Mouse (Mus musculus) embryonic facial prominence, embryonic 15.5 days (tissue): ENCODE results near the gene Ube2o. TPM values are rescaled to one million over a fixed set of nuclear protein-coding genes. Genes with fewer than 3 reads are reported as not detected.

Experiments used
- ATAC-seq: fragments of 200-750 bp; cut with Nextera tagmentation; 2 replicates; pipeline ENCODE4 v1.8.0; 2017; ENCODE audit warnings: low read depth, moderate TSS enrichment; ENCODE audit not compliant: insufficient number of reproducible peaks, low FRiP score, low TSS enrichment
- H3K27ac ChIP-seq: fragments of 300-500 bp; sonication (generic); replicated peaks from 2 replicates; pipeline ENCODE4 v1.5.1; 2015; ENCODE audit warnings: mild to moderate bottlenecking, inconsistent platforms
- H3K27me3 ChIP-seq: fragments of 300-500 bp; sonication (generic); 2 replicates; pipeline ENCODE4 v1.6.1; 2015; ENCODE audit warnings: inconsistent platforms
- H3K36me3 ChIP-seq: fragments of 300-500 bp; sonication (generic); 2 replicates; pipeline ENCODE4 v1.6.1; 2015; ENCODE audit warnings: mild to moderate bottlenecking, inconsistent platforms
- H3K4me1 ChIP-seq: fragments of 300-500 bp; sonication (generic); 2 replicates; pipeline ENCODE4 v1.6.1; 2015; ENCODE audit warnings: inconsistent platforms
- H3K4me2 ChIP-seq: fragments of 300-500 bp; sonication (generic); replicated peaks from 2 replicates; pipeline ENCODE4 v1.6.1; 2015; ENCODE audit warnings: mild to moderate bottlenecking, inconsistent platforms
- H3K4me3 ChIP-seq: fragments of 300-500 bp; sonication (generic); replicated peaks from 2 replicates; pipeline ENCODE4 v1.5.1; 2015; ENCODE audit warnings: mild to moderate bottlenecking, inconsistent platforms
- H3K9ac ChIP-seq: fragments of 300-500 bp; sonication (generic); 2 replicates; pipeline ENCODE4 v1.6.1; 2015; ENCODE audit warnings: inconsistent platforms
- H3K9me3 ChIP-seq: fragments of 300-500 bp; sonication (generic); replicated peaks from 2 replicates; pipeline ENCODE4 v1.6.1; 2016; ENCODE audit warnings: inconsistent platforms
- WGBS: fragments of 180-500 bp; shearing (Covaris S2); methylation state at CpG from one replicate; pipeline ENCODE4 v1.1.7; 2015; 5-methylcytosine and 5-hydroxymethylcytosine counted together
- polyA plus RNA-seq: library from polyadenylated mRNA; unstranded; fragments of >200 nt; fragmentation: Nextera tagmentation; extraction: Ambion mirVana; gene quantifications from 2 replicates; pipeline ENCODE4 v1.2.1, GENCODE M21; 2015

The Ube2o gene
- polyA plus RNA-seq, 1 experiment from 2014 or later = 14.2 TPM

- Histone ChIP-seq H3K4me3 (no peak overlapping the region), H3K27ac (peak overlapping the region; percentile 28), H3K4me1 (peaks cover 79% of the 10 kb centered on the region), H3K27me3 (no peaks in the 10 kb centered on the region; the same call in 1 of the 2 replicates), H3K9me3 (no peaks in the 10 kb centered on the region), H3K9ac (no peak overlapping the region), H3K4me2 (0 out of 2 replicates have a peak overlapping the region, but pooled peaks have one; percentile 2), H3K36me3 (no peaks in the 10 kb centered on the region)
- peak; percentile 20; the same call in 1 of the 2 replicates for ATAC-seq
- 30% methylated on average over 6 of the region's 6 CpGs for WGBS
Measured at GRCm38 (mm10) chr11:116621258-116621704, 40.0 kb upstream of the Ube2o start.

DNA sequence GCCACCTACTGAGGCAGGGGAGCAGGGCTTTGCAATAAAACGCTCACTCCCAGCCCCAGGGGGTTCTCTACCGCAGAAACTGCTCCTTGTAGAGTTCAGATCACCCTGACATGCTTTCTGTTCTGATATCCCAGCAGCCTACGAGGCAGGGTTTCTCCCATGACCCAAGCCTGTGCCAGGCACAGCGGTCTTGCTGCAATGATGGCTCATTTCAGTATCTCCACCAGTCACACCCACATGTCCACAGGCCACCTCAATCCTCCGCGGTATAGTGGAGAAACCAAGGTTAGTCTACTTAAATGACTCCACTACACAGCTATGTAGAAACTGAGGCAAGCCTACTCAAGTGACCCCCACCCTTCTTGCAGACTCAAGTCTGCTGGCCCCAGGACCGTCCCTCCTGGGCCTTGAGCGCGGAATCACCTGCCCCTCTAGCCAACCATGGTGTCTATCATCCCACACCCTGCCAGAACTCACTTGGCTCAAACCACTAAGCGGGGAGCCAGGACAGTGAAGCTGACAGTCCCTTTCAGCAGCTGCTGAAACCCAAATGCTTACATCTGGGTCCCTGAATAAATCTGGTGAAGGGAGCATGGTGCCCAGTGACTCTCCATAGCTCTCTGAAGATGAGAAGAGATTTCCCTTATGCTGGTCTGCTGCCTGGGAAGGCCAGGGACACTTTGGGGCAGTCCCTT, 39.5 kb upstream of the Ube2o start:
- Histone ChIP-seq H3K27ac (peak overlapping the region; percentile 28; the same call in 1 of the 2 replicates), H3K4me3 (no peak overlapping the region), H3K9ac (no peak overlapping the region), H3K27me3 (no peaks in the 10 kb centered on the region; the same call in 1 of the 2 replicates), H3K9me3 (no peaks in the 10 kb centered on the region), H3K36me3 (no peaks in the 10 kb centered on the region), H3K4me1 (peaks cover 85% of the 10 kb centered on the region), H3K4me2 (no peak overlapping the region)
- whole genome bisulfite sequencing = 72% methylated on average over 10 of the region's 10 CpGs
- no peak for ATAC-seq

DNA sequence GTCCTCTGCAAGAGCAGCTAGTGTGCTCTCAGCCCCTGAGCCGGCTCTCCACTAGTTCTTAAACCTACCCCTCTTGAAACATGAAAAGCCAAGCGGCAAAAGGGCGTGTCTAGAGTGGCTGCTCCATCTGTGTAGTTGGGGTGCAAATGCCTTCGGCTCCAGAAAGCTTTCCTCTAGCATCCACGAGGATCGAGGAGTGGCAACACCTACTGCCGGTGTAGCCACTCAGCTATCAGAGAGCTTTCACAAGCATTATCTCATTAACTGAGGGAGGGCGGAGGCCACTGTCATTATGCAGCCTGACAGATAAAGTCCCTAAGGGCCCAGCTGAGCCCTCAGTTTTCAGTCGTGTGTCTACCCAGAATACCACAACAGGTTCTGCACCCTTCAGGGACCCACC, 38.8 kb upstream of the Ube2o start:
- H3K27me3 ChIP-seq = no peaks in the 10 kb centered on the region; the same call in 1 of the 2 replicates
- 41% methylated on average over 9 of the region's 9 CpGs for WGBS
- H3K36me3 ChIP-seq = no peaks in the 10 kb centered on the region
- H3K9me3 ChIP-seq = no peaks in the 10 kb centered on the region
- no peak overlapping the region for H3K27ac ChIP-seq
- H3K4me1 ChIP-seq = peaks cover 86% of the 10 kb centered on the region
- no peak for ATAC-seq
- H3K4me3 ChIP-seq = no peak overlapping the region
- no peak overlapping the region for H3K4me2 ChIP-seq
- no peak overlapping the region for H3K9ac ChIP-seq

GRCm38 (mm10) chr11:116619561-116619960, 38.3 kb upstream of the Ube2o start:
- Histone ChIP-seq H3K9ac (no peak overlapping the region), H3K9me3 (no peaks in the 10 kb centered on the region), H3K36me3 (no peaks in the 10 kb centered on the region), H3K4me3 (no peak overlapping the region), H3K4me1 (peaks cover 83% of the 10 kb centered on the region), H3K4me2 (no peak overlapping the region), H3K27me3 (no peaks in the 10 kb centered on the region; the same call in 1 of the 2 replicates), H3K27ac (0 out of 2 replicates have a peak overlapping the region, but pooled peaks have one; percentile 12)
- 78% methylated on average over 8 of the region's 8 CpGs for WGBS
- no peak for ATAC-seq

DNA sequence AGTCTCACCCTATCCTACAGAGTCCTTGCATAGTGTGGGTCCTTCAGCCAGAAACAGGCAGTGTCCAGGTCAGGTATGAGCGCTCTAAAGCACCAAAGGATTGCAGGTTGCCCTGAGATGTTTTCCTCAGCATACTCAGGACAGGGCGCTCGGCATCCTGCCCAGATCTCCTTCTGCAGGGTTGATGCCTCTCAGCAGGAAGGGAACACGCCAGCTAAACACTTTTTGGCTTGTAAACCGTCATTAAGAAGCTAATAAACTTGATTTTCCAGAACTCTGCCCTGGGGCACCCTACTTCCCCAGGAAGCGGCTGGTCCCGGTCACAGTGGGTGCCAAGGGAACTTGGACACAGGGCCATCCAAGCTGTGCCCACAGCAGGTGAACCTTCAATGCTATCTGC, 37.9 kb upstream of the Ube2o start:
- no peak for ATAC-seq
- 70% methylated on average over 7 of the region's 7 CpGs for WGBS
- Histone ChIP-seq H3K36me3 (no peaks in the 10 kb centered on the region), H3K4me2 (no peak overlapping the region), H3K4me3 (no peak overlapping the region), H3K9me3 (no peaks in the 10 kb centered on the region), H3K27ac (0 out of 2 replicates have a peak overlapping the region, but pooled peaks have one; percentile 12), H3K4me1 (peaks cover 79% of the 10 kb centered on the region), H3K27me3 (no peaks in the 10 kb centered on the region; the same call in 1 of the 2 replicates), H3K9ac (no peak overlapping the region)

DNA sequence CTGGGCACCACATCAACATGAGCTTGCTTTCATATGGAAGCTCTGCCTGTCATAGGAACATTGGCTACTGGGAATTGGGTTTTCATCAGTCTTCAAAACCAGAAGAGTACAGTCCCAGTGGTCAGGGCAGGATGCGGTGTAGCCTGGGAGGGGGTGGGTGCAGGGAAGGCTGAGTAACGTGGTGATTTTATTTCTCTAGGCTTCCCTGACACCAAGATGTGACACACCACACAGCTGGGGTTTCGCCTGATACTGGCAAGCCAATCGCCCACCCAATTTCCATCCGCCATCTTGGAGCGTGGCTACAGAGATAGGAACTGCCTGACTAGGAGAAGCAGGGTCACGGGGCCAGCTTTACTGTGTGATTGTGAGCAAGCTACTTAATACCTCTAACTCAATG, 37.4 kb upstream of the Ube2o start:
- H3K4me1 ChIP-seq = peaks cover 75% of the 10 kb centered on the region
- no peak overlapping the region for H3K4me2 ChIP-seq
- no peak for ATAC-seq
- H3K9ac ChIP-seq = no peak overlapping the region
- H3K27ac ChIP-seq = 0 out of 2 replicates have a peak overlapping the region, but pooled peaks have one; percentile 39
- H3K36me3 ChIP-seq = no peaks in the 10 kb centered on the region
- no peaks in the 10 kb centered on the region; the same call in 1 of the 2 replicates for H3K27me3 ChIP-seq
- WGBS = 90% methylated on average over 7 of the region's 7 CpGs
- H3K9me3 ChIP-seq = no peaks in the 10 kb centered on the region
- H3K4me3 ChIP-seq = no peak overlapping the region

- H3K4me1 ChIP-seq = peaks cover 66% of the 10 kb centered on the region
- no peak overlapping the region for H3K4me2 ChIP-seq
- no peak for ATAC-seq
- H3K4me3 ChIP-seq = no peak overlapping the region
- no peaks in the 10 kb centered on the region for H3K36me3 ChIP-seq
- H3K27me3 ChIP-seq = no peaks in the 10 kb centered on the region; the same call in 1 of the 2 replicates
- WGBS = 62% methylated on average over 7 of the region's 7 CpGs
- H3K27ac ChIP-seq = peak overlapping the region; percentile 39; the same call in 1 of the 2 replicates
- H3K9me3 ChIP-seq = no peaks in the 10 kb centered on the region
- no peak overlapping the region for H3K9ac ChIP-seq
Measured at GRCm38 (mm10) chr11:116617641-116618040, 36.4 kb upstream of the Ube2o start.

DNA sequence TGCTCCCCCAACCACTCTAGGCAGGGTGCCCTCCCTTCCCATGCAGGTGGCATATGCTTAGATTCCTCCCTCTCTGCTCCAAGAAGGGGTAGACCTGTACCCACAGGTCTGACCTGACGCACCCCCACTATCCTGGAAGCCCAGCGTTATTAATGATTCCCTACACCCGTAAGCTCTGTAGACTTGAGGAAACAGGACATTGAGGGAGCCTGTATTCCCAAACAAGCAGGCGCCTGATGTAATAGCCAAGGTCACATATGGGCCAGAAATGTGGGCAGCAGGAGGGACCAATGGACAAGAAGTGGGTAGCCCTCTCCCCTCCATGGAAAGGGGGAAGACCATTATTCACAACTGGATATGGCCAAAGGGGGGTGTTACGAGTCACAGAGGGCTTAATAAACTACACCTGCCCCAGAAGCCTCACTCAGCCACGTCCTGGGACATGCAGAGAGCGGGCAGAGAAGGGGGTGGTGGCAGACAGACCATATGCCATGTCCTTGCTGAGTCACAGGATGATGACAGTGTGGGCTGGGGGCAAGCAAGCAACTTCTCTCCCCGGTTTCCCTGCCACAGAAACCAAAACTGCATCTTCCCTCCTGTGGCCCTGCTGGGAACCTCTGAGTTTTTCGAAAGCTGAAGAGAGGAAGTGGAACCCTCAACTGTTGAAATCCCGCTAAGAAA, 35.3 kb upstream of the Ube2o start:
- H3K27ac ChIP-seq = peak overlapping the region; percentile 7; the same call in 1 of the 2 replicates
- no peaks in the 10 kb centered on the region for H3K36me3 ChIP-seq
- no peaks in the 10 kb centered on the region for H3K27me3 ChIP-seq
- no peak for ATAC-seq
- H3K9me3 ChIP-seq = no peaks in the 10 kb centered on the region
- H3K4me2 ChIP-seq = 0 out of 2 replicates have a peak overlapping the region, but pooled peaks have one; percentile 6
- H3K4me1 ChIP-seq = peaks cover 56% of the 10 kb centered on the region
- H3K9ac ChIP-seq = no peak overlapping the region
- 73% methylated on average over 10 of the region's 10 CpGs for WGBS
- no peak overlapping the region for H3K4me3 ChIP-seq

DNA sequence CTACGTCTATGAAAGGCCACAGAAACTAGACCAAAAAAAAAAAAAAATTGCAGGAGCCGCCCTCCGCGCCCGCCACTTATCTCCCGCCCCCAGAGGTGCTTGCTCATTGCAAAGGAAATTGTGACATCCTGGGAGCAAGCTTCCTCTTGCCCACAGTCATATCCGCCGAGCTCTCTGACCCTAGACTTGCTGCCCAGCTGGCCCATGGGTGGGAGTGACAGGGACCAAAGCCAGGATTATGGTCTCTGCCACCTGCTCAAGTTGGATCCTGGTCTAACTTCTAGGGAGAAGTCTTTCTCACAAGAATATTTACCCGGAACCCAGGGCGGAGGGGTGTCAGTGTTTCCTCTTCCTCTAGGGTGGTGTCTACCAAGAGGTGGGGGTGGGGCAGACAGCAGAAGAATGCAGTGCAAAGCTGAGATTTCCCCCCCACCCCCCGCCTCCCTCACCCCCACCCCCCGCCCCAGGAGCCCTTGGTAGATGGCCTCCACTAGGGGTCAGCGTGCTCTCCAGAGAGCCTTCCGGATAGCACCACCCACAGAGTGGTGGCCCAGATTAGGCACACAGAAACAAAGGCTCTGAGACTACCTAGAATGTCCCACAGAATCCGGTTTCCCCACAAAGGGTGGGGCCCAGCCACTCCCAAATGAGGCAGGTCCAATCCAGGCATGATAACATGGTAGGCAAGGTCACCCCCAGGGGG, 34.6 kb upstream of the Ube2o start:
- Histone ChIP-seq H3K9me3 (no peaks in the 10 kb centered on the region), H3K4me1 (peaks cover 49% of the 10 kb centered on the region), H3K4me3 (no peak overlapping the region), H3K9ac (no peak overlapping the region), H3K27me3 (no peaks in the 10 kb centered on the region), H3K36me3 (no peaks in the 10 kb centered on the region), H3K27ac (0 out of 2 replicates have a peak overlapping the region, but pooled peaks have one; percentile 7), H3K4me2 (0 out of 2 replicates have a peak overlapping the region, but pooled peaks have one; percentile 6)
- no peak for ATAC-seq
- 40% methylated on average over 14 of the region's 15 CpGs for WGBS

GRCm38 (mm10) chr11:116613234-116613633, 32.0 kb upstream of the Ube2o start:
- WGBS = 85% methylated on average over 6 of the region's 6 CpGs
- Histone ChIP-seq H3K4me3 (no peak overlapping the region), H3K9ac (no peak overlapping the region), H3K4me2 (no peak overlapping the region), H3K27me3 (no peaks in the 10 kb centered on the region), H3K9me3 (no peaks in the 10 kb centered on the region), H3K27ac (no peak overlapping the region), H3K36me3 (no peaks in the 10 kb centered on the region), H3K4me1 (peaks cover 28% of the 10 kb centered on the region)
- no peak for ATAC-seq

- no peak for ATAC-seq
- 93% methylated on average over 1 of the region's 1 CpGs for WGBS
Measured at GRCm38 (mm10) chr11:116612554-116612953, 31.3 kb upstream of the Ube2o start.

More at GRCm38 (mm10) chr11:116612554-116612953, 31.3 kb upstream of the Ube2o start:
- no peak overlapping the region for H3K27ac ChIP-seq
- H3K9ac ChIP-seq = no peak overlapping the region
- H3K4me3 ChIP-seq = no peak overlapping the region
- H3K9me3 ChIP-seq = no peaks in the 10 kb centered on the region
- H3K36me3 ChIP-seq = no peaks in the 10 kb centered on the region
- H3K4me2 ChIP-seq = no peak overlapping the region
- H3K4me1 ChIP-seq = peaks cover 21% of the 10 kb centered on the region
- no peaks in the 10 kb centered on the region for H3K27me3 ChIP-seq
